Mouse (Mus musculus) G1E (cell line): ENCODE data around the gene Fkbp2.

Experiments
- CTCF ChIP-seq: IDR thresholded peaks from 2 replicates; pipeline ENCODE4 v1.5.1; 2012; ENCODE audit warnings: low read depth, low read length, inconsistent platforms, mixed read lengths
- GATA1 ChIP-seq: IDR thresholded peaks from 2 replicates; pipeline ENCODE4 v1.6.1; 2012; ENCODE audit warnings: borderline replicate concordance, low read length, inconsistent platforms, mixed read lengths
- GATA2 ChIP-seq: IDR thresholded peaks from 2 replicates; pipeline ENCODE4 v1.6.1; 2012; ENCODE audit warnings: low read depth, low read length, inconsistent platforms, borderline replicate concordance
- POLR2AphosphoS5 ChIP-seq: IDR thresholded peaks from 2 replicates; pipeline ENCODE4 v1.6.1; 2012; ENCODE audit warnings: low read depth, low read length, inconsistent platforms; ENCODE audit not compliant: insufficient replicate concordance
- TAL1 ChIP-seq: conservative IDR thresholded peaks from 2 replicates; pipeline ENCODE4 v1.6.1; 2012; ENCODE audit warnings: low read depth, low read length, inconsistent platforms, mixed read lengths

DNA sequence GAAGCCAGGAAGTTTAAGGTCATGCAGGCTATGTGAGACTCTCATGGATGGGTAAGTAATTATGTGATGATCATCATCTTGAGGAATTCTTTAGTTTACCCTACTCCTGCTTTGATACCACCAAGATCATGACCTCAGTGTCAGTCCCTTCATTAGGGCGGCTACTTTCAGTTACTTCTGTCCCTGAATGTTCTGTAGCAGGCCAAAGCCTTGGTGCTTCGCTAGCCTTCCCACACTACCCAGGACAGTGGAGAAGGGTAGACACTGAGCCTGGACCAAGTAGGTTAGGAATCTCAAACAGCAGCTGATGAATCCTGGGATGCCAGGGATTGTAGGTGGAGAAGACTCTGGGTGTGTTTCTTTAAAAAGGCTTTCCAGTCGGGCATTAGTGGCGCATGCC is 1.2 kb upstream of the Fkbp2 start:
- TF ChIP-seq CTCF (no peak), TAL1 (no peak), POLR2AphosphoS5 (no peak), GATA1 (no peak), GATA2 (no peak)
